Mouse (Mus musculus) gonadal fat pad, adult 2 months (tissue): ENCODE measurements at regions not wholly inside any gene's neighbourhood (a gene's known extent, or its start where the extent isn't known, plus 50 kb on each side); places are given as distances from the start of the nearest gene placed in this dataset.

Experiments
- DNase-seq: peaks from one replicate; pipeline ENCODE4 v3.0.0-alpha.2; 2012; ENCODE audit warnings: low read depth

DNA sequence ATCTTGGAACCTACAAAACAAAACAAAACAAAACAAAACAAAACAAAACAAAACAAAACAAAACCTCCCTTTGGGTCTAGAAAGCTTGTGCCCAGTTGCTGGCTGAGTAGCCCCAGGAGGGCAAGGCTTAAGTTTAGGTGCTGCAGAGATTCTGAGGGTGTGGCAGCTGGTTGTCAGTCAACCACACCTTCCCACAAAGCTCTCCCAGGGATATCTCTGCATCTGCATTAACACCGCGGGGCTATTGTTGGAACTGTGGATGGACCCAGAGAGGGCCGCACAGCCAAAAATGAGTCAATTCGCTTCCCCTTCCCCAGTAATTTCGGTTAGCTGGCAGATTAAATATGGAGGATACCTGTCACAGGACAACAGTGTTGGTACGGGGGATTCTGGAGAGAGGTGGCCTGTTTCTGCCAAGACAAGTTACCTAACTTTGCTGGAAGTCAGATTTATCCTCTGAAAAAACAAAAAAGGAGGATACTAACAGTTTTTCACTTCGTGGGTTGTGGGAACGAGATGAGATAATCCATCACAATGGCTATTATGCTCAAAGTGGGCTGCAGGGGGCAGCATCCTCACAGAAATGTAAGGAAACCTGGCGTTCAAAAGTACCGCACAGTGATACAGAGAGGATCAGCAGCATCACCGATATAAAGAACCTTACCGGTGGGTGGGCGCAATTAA lies 96.7 kb downstream of the 1500009L16Rik start:
- peak; percentile 2 for DNase-seq

DNA sequence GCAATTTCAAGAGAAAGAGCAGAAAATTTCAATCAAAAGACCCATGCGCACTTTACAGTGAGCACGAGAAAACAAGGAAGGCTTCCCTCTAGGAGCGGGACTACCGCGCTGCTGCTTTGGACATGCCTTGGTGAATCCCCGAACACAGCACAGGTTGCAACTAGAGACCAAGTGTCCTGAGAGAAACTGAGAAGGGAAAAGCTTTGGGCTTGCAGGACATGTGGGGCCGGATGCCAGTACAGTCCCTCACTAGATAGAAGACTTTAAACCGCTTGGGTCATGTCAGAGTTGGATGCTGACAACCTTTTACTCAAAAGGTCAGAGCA lies 97.2 kb downstream of the 1500009L16Rik start:
- DNase-seq: no peak

DNA sequence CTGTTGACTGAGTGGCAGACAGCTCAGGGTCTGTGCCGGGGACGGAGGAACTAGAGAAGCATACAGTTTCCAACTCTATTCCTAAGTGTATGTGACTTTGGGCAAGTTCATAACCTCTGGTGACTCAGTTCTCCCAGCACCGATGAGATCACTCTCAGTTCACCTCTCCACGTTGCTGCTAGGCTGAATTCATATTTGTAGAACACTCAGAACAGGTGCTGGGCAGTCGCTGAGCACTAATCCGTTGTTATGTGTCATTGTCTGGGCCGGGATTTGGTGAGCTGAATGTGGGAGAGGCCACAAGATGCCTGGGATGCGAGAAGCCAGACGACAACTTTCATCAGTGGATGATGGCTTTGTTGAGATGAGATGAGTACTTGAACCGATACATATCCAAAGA lies 98.4 kb downstream of the 1500009L16Rik start:
- no peak for DNase-seq

DNA sequence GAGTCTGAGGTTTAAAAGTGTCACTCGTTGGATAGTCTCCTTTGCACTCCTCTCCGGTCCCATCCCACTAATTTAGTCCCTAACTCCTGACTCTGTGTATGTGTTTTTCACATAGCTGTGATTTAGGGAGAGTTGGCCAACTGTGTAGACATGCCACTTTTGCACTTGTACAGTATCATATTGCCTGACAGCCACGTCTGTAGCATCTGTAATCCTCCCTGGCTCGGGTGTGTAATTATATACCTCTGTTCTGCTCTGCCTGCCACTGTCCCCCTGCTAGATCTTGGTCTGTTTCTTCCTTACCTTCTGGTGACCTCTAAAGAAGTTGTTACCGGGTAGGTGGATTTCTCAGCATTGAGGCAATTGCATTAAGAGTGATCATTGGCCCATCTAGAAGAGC lies 103.4 kb downstream of the 1500009L16Rik start:
- DNase-seq: no peak

GRCm38 (mm10) chr10:83836351-83836750 lies 113.7 kb downstream of the 1500009L16Rik start:
- DNase-seq: no peak

DNA sequence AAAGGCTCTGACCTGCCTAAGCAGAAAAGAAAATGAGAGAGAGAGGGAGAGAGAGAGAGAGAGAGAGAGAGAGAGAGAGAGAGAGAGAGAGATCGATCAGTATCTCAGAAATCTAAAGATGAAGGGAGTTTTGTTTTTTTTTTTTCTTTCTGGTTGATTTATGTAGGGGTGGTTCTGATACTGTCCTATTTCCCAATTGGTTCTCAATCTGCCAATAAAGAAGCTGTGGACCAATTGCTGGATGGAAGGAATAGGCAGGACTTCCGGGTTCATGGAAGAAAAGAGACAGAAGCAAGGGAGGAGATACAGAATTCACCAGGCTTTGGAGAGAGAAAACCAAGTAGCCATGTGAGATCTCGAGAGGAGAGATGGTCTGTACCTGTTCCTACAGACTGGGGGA lies 117.6 kb downstream of the 1500009L16Rik start:
- no peak for DNase-seq

DNA sequence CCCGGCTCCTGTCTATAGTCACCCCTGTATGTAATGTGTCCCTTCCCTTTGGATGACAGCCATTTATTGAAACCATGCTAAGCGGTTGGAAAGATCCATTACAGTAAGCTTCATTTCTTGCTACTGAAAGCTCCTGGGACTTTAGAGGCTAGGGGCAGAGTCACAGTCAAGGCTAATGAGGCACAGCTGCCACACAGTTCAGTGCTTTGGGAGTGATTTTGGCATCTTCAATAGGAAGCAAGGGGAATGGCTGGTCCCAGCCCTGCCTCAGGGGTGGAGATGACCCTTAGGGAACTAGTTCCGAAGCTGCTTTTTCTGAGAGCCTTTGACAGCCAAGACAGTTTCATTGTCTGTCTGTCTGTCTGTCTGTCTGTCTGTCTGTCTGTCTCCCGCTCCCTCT lies 128.2 kb downstream of the 1500009L16Rik start:
- DNase-seq: no peak

- no peak for DNase-seq
These were observed 129.5 kb downstream of the 1500009L16Rik start for GRCm38 (mm10) chr10:83852194-83852593.

GRCm38 (mm10) chr10:83852806-83853205 lies 130.1 kb downstream of the 1500009L16Rik start:
- DNase-seq: no peak

- DNase-seq: no peak
These were observed 135.3 kb downstream of the 1500009L16Rik start for GRCm38 (mm10) chr10:83857794-83858442.

- no peak for DNase-seq
These were observed 136.0 kb downstream of the 1500009L16Rik start for GRCm38 (mm10) chr10:83858689-83859088.

DNA sequence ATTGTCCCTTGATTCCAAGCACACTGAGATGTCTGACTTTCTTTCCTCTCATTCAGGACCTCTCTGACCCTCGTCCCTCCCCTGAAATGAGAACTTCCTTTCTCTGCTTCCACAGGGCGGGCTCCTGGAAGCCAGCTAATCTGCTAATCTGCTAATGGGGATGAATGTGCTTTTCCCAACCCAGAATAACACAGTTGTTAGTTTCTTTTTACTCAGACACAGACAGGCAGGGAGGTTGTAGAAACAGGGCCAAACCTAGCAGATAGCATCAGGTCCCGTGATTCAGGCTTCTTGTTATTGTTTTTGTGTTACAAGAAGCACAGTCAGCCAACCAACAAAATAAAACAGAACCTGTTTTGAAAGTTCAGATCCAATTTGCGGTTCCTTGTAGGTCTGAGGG lies 137.0 kb downstream of the 1500009L16Rik start:
- DNase-seq: no peak

GRCm38 (mm10) chr10:83861574-83862190 lies 139.0 kb downstream of the 1500009L16Rik start:
- DNase-seq: no peak

GRCm38 (mm10) chr10:83864591-83864990 lies 141.9 kb downstream of the 1500009L16Rik start:
- DNase-seq: no peak

GRCm38 (mm10) chr10:83865929-83866328 lies 143.3 kb downstream of the 1500009L16Rik start:
- DNase-seq: no peak

DNA sequence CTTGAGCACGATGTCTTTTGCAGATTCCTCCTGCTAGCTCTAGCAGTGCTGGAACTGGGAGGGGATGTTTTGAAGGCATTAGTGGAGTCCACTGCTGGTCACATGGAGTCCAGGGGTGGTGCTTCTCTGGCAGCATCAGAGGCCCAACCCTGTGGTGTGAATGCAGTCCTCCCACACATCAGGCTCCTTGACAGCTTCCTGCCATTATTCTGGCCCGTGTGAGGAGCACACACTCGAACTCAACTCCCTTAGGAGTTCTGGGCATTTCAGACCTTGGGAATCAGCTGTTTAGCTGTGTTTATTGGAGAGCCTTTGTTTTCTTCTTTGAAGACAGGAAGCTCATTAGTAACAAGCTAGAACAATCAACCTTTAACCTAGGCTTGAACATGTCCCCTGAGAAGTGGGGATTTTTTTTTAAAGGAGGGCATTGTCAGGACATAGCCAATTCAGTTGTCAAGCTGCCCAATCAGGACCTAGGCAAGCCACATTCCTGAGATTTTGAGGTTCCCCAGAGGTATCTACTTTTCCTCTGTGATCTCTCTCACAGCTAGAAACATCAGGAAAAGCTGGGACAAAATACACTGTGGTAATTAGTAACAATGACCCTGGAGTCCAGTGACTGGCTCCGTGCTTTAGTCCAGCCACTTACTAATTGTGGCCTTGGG lies 149.2 kb downstream of the 1500009L16Rik start:
- no peak for DNase-seq

DNA sequence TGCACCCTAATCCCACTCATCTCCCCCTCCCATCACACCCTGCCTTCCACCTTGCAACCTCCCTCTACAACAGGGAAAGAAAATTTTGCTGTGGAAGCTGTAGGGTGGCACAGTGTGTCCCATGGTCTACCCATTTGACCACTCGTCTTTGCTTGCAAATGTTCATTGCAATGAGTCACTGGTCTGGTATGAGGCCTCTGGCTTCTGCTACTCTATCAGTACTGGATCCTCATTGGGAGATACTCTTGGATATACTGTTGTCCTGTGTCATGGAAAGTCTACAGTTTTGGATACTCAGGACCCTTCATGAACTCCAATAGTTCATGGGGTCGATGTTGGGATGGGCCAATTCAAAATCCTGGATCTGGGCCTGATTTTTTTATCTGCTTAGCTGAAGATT lies 156.1 kb downstream of the 1500009L16Rik start:
- no peak for DNase-seq

DNA sequence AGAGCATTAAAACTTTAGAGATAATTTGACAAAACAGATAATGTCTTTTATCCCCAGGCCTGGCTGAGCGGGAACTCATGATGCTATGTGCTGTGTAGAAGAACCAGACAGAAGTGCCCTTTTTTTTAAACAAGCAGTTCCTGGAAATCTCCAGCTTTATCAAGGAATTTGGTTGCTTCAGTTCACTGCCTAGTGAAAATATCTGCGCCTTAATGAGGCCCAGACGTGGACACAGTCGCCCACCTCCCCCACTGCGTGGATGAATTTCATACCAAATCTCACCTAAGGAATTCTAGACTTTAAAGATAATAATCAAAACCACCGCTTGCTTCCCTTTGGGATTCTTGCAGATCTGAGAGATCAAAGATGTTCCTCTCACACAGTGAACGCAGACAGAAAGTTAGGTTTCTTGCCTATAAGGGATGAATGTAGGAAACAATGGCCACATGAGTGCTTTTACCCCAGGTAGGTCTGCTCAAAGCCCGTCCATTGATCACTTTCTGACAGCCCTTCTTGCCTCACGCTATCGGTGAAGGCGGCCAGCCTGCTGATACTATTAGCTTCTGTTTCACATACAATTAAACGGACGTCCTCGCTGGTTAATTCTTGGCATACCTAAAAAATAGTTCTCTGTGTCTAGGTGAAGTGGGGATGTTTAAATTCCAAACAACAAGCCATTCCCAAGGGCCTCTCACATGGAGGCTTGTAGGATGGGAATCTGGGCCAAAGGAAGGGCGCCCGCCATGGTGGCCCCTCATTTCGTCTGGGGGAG lies 159.6 kb downstream of the 1500009L16Rik start:
- no peak for DNase-seq

DNA sequence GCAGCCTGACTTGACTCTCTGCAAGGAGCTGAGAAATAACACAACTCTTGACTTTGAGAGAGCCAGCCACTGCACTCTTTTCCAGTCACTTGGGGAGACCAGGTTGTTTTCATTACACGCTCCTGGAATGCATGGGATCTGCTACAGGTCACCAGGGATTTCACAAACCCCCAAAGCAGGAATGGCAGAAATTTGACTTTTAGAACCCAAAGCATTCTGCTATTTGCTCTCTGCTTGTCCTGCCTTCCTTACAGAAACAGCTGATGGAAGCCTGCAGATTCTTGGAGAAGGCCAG lies 160.2 kb downstream of the 1500009L16Rik start:
- DNase-seq: no peak

DNA sequence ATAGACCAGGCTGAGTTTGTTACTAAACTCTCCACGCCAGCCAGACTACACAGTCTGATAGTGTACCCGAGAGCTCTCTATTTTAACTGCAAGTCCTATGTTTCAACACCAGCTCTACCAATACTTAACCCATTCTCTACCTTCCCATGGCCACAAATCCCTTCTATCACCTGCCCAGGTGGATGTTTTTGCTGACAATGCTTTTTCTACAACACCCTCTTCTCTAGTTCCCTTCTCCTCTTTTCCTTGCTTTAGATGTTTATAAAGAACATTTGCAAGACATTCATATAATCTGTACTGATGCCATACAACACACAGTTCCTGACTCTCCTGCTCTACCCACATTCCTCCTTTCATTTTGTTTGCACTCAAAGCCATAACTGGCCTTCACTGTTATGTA lies 161.9 kb downstream of the 1500009L16Rik start:
- no peak for DNase-seq

- no peak for DNase-seq
These were observed 165.9 kb downstream of the 1500009L16Rik start for GRCm38 (mm10) chr10:83888587-83888986.

GRCm38 (mm10) chr10:83895741-83896150 lies 173.1 kb downstream of the 1500009L16Rik start:
- no peak for DNase-seq
